Mouse (Mus musculus): ENCODE results near the gene Igf1. TPM values are rescaled to one million over a fixed set of nuclear protein-coding genes. Genes with fewer than 3 reads are reported as not detected.

The Igf1 gene
- polyA plus RNA-seq, 1 experiment from 2014 or later = 142 TPM

- Histone ChIP-seq H3K27me3 (replicated peaks; ENCODE audit: control insufficient read depth, insufficient read depth, low read length) (no peaks in the 10 kb centered on the region), H3K27ac (replicated peaks; ENCODE audit: low read depth, low read length) (no peak overlapping the region), H3K4me2 (ENCODE audit: low read depth, low read length) (no peak overlapping the region), H3K4me1 (ENCODE audit: control insufficient read depth, insufficient read depth, low read length) (peaks cover 16% of the 10 kb centered on the region), H3K36me3 (ENCODE audit: control insufficient read depth, insufficient read depth, low read length) (0 out of 2 replicates have a peak, but pooled peaks cover 5% of the 10 kb centered on the region), H3K9ac (ENCODE audit: low read depth, low read length) (no peak overlapping the region), H3K9me3 (ENCODE audit: control insufficient read depth, low read length) (no peaks in the 10 kb centered on the region), H3K4me3 (ENCODE audit: low read depth, low read length) (no peak overlapping the region)
- WGBS = 89% methylated on average over 3 of the region's 3 CpGs
- no peak for DNase-seq (ENCODE audit: low spot score)
- ATAC-seq (ENCODE audit: low read depth) = no peak
Measured at GRCm38 (mm10) chr10:87873516-87873915, 15.5 kb downstream of the Igf1 start.

- Histone ChIP-seq H3K4me3 (ENCODE audit: low read depth, low read length) (no peak overlapping the region), H3K36me3 (ENCODE audit: control insufficient read depth, insufficient read depth, low read length) (peaks cover 5% of the 10 kb centered on the region; the same call in 1 of the 2 replicates), H3K27ac (replicated peaks; ENCODE audit: low read depth, low read length) (no peak overlapping the region), H3K4me2 (ENCODE audit: low read depth, low read length) (no peak overlapping the region), H3K9me3 (ENCODE audit: control insufficient read depth, low read length) (no peaks in the 10 kb centered on the region), H3K27me3 (replicated peaks; ENCODE audit: control insufficient read depth, insufficient read depth, low read length) (no peaks in the 10 kb centered on the region), H3K4me1 (ENCODE audit: control insufficient read depth, insufficient read depth, low read length) (no peaks in the 10 kb centered on the region), H3K9ac (ENCODE audit: low read depth, low read length) (no peak overlapping the region)
- ATAC-seq (ENCODE audit: low read depth) (no peak), DNase-seq (ENCODE audit: low spot score) (no peak)
- 80% methylated on average over 7 of the region's 7 CpGs for WGBS
Measured at GRCm38 (mm10) chr10:87880071-87880785, 22.2 kb downstream of the Igf1 start.

GRCm38 (mm10) chr10:87885326-87886040 is 27.4 kb downstream of the Igf1 start:
- ATAC-seq (ENCODE audit: low read depth) = no peak
- WGBS = 86% methylated on average over 2 of the region's 2 CpGs

GRCm38 (mm10) chr10:87889850-87890249 is 31.8 kb downstream of the Igf1 start:
- no peak overlapping the region for H3K9ac ChIP-seq (ENCODE audit: low read depth, low read length)
- no peak overlapping the region for H3K4me3 ChIP-seq (ENCODE audit: low read depth, low read length)
- no peaks in the 10 kb centered on the region; the same call in 1 of the 2 replicates for H3K36me3 ChIP-seq (ENCODE audit: control insufficient read depth, insufficient read depth, low read length)
- H3K27ac ChIP-seq (replicated peaks; ENCODE audit: low read depth, low read length) = no peak overlapping the region
- H3K4me1 ChIP-seq (ENCODE audit: control insufficient read depth, insufficient read depth, low read length) = no peaks in the 10 kb centered on the region
- ATAC-seq (ENCODE audit: low read depth) = no peak
- no peaks in the 10 kb centered on the region for H3K27me3 ChIP-seq (replicated peaks; ENCODE audit: control insufficient read depth, insufficient read depth, low read length)
- 0 out of 2 replicates have a peak, but pooled peaks cover 3% of the 10 kb centered on the region for H3K9me3 ChIP-seq (ENCODE audit: control insufficient read depth, low read length)
- DNase-seq (ENCODE audit: low spot score) = no peak
- H3K4me2 ChIP-seq (ENCODE audit: low read depth, low read length) = no peak overlapping the region

More at GRCm38 (mm10) chr10:87885326-87886040, 27.4 kb downstream of the Igf1 start:
- H3K4me3 ChIP-seq (ENCODE audit: low read depth, low read length) = no peak overlapping the region
- no peaks in the 10 kb centered on the region for H3K27me3 ChIP-seq (replicated peaks; ENCODE audit: control insufficient read depth, insufficient read depth, low read length)
- no peak overlapping the region for H3K9ac ChIP-seq (ENCODE audit: low read depth, low read length)
- H3K4me2 ChIP-seq (ENCODE audit: low read depth, low read length) = no peak overlapping the region
- H3K27ac ChIP-seq (replicated peaks; ENCODE audit: low read depth, low read length) = no peak overlapping the region
- no peaks in the 10 kb centered on the region for H3K9me3 ChIP-seq (ENCODE audit: control insufficient read depth, low read length)
- DNase-seq (ENCODE audit: low spot score) = no peak
- no peaks in the 10 kb centered on the region; the same call in 1 of the 2 replicates for H3K36me3 ChIP-seq (ENCODE audit: control insufficient read depth, insufficient read depth, low read length)
- no peaks in the 10 kb centered on the region for H3K4me1 ChIP-seq (ENCODE audit: control insufficient read depth, insufficient read depth, low read length)

- H3K4me2 ChIP-seq (ENCODE audit: low read depth, low read length) = no peak overlapping the region
- ATAC-seq (ENCODE audit: low read depth) = no peak
- H3K4me1 ChIP-seq (ENCODE audit: control insufficient read depth, insufficient read depth, low read length) = no peaks in the 10 kb centered on the region
- no peak for DNase-seq (ENCODE audit: low spot score)
- H3K27ac ChIP-seq (replicated peaks; ENCODE audit: low read depth, low read length) = no peak overlapping the region
- H3K4me3 ChIP-seq (ENCODE audit: low read depth, low read length) = no peak overlapping the region
- no peak overlapping the region for H3K9ac ChIP-seq (ENCODE audit: low read depth, low read length)
- H3K36me3 ChIP-seq (ENCODE audit: control insufficient read depth, insufficient read depth, low read length) = no peaks in the 10 kb centered on the region; the same call in 1 of the 2 replicates
- H3K9me3 ChIP-seq (ENCODE audit: control insufficient read depth, low read length) = 0 out of 2 replicates have a peak, but pooled peaks cover 3% of the 10 kb centered on the region
- H3K27me3 ChIP-seq (replicated peaks; ENCODE audit: control insufficient read depth, insufficient read depth, low read length) = no peaks in the 10 kb centered on the region
Measured at GRCm38 (mm10) chr10:87892256-87892655, 34.2 kb downstream of the Igf1 start.

GRCm38 (mm10) chr10:87893272-87893671 is 35.2 kb downstream of the Igf1 start:
- peak; percentile 49 for DNase-seq (ENCODE audit: low spot score)
- Histone ChIP-seq H3K9me3 (ENCODE audit: control insufficient read depth, low read length) (0 out of 2 replicates have a peak, but pooled peaks cover 3% of the 10 kb centered on the region), H3K4me2 (ENCODE audit: low read depth, low read length) (no peak overlapping the region), H3K4me1 (ENCODE audit: control insufficient read depth, insufficient read depth, low read length) (no peaks in the 10 kb centered on the region), H3K4me3 (ENCODE audit: low read depth, low read length) (no peak overlapping the region), H3K27ac (replicated peaks; ENCODE audit: low read depth, low read length) (no peak overlapping the region), H3K36me3 (ENCODE audit: control insufficient read depth, insufficient read depth, low read length) (no peaks in the 10 kb centered on the region; the same call in 1 of the 2 replicates), H3K27me3 (replicated peaks; ENCODE audit: control insufficient read depth, insufficient read depth, low read length) (no peaks in the 10 kb centered on the region), H3K9ac (ENCODE audit: low read depth, low read length) (no peak overlapping the region)
- WGBS = 93% methylated on average over 1 of the region's 1 CpGs
- ATAC-seq (ENCODE audit: low read depth) = no peak

- no peak overlapping the region for H3K4me3 ChIP-seq (ENCODE audit: low read depth, low read length)
- DNase-seq (ENCODE audit: low spot score) (no peak), ATAC-seq (ENCODE audit: low read depth) (no peak)
- no peak overlapping the region for H3K9ac ChIP-seq (ENCODE audit: low read depth, low read length)
- H3K27me3 ChIP-seq (replicated peaks; ENCODE audit: control insufficient read depth, insufficient read depth, low read length) = no peaks in the 10 kb centered on the region
- H3K4me1 ChIP-seq (ENCODE audit: control insufficient read depth, insufficient read depth, low read length) = peaks cover 6% of the 10 kb centered on the region; the same call in 1 of the 2 replicates
- no peak overlapping the region for H3K4me2 ChIP-seq (ENCODE audit: low read depth, low read length)
- H3K36me3 ChIP-seq (ENCODE audit: control insufficient read depth, insufficient read depth, low read length) = no peaks in the 10 kb centered on the region; the same call in 1 of the 2 replicates
- 0 out of 2 replicates have a peak, but pooled peaks cover 3% of the 10 kb centered on the region for H3K9me3 ChIP-seq (ENCODE audit: control insufficient read depth, low read length)
- 86% methylated on average over 4 of the region's 4 CpGs for WGBS
- no peak overlapping the region for H3K27ac ChIP-seq (replicated peaks; ENCODE audit: low read depth, low read length)
Measured at GRCm38 (mm10) chr10:87894461-87895120, 36.5 kb downstream of the Igf1 start.

- no peak overlapping the region for H3K4me2 ChIP-seq (ENCODE audit: low read depth, low read length)
- 0 out of 2 replicates have a peak, but pooled peaks cover 3% of the 10 kb centered on the region for H3K9me3 ChIP-seq (ENCODE audit: control insufficient read depth, low read length)
- H3K9ac ChIP-seq (ENCODE audit: low read depth, low read length) = no peak overlapping the region
- H3K27ac ChIP-seq (replicated peaks; ENCODE audit: low read depth, low read length) = no peak overlapping the region
- 53% methylated on average over 2 of the region's 2 CpGs for WGBS
- no peak overlapping the region for H3K4me3 ChIP-seq (ENCODE audit: low read depth, low read length)
- H3K36me3 ChIP-seq (ENCODE audit: control insufficient read depth, insufficient read depth, low read length) = no peaks in the 10 kb centered on the region
- DNase-seq (ENCODE audit: low spot score) (no peak), ATAC-seq (ENCODE audit: low read depth) (no peak)
- H3K4me1 ChIP-seq (ENCODE audit: control insufficient read depth, insufficient read depth, low read length) = peaks cover 6% of the 10 kb centered on the region; the same call in 1 of the 2 replicates
- no peaks in the 10 kb centered on the region for H3K27me3 ChIP-seq (replicated peaks; ENCODE audit: control insufficient read depth, insufficient read depth, low read length)
Measured at GRCm38 (mm10) chr10:87895351-87895750, 37.3 kb downstream of the Igf1 start.

Measured in embryonic facial prominence, embryonic 14.5 days (tissue).